Mouse (Mus musculus): ENCODE data around the gene Fhl2.
A peak's percentile ranks its signal among the peaks of the same experiment; 100 is the strongest.
"Not testable (repeated sequence)": the region's sequence is repeated elsewhere in the genome, so short reads cannot be mapped to it uniquely, and the experiment has no call there.

Gene Fhl2

DNA sequence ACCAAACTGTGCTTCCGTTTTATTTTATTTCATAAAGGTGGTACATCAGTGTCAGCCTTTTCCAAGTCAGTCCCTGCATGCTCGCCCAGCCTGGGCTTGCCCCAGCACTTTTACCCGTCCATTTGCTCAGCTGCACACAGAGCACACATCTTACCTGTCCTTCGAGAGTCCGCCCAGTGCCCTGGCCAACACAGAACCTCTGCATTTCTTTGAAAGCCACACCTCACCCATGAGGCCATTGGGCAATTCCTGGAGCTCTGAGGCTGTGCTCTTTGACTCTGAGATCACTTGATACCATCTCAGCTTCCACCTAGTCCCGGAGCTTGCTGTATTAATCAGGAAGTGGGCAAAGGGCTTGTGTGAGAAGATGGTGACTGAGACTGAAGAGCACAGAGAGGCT, 51.4 kb downstream of the Fhl2 start:
- no peak for DNase-seq

DNA sequence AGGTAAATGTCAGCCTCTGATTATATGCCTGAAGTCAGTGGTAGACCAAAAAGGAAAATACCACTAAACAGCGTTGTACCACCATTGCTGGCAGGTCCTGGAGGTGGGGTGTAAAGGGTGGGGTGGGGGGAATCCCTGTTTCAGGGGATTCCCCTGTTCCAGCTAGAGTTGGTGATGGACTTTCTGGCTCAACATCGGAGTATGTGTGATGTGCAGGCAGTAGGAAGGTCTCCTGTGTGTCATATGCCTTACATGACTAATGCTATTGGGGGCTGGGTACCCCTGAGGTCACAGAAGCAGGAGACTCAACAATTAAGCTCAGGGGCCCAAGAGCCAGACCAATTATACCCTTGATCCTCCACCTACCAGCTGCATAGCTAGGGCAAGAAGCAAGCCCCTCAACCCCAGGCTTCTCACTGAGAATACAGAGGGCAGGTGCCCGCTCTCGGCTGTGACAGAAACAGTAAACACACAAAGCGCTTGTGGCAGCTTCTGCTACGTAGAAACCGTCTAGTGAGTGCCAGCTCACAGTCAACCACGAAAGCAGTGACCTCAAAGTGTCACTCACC, 52.4 kb downstream of the Fhl2 start:
- peak; percentile 15 for DNase-seq

DNA sequence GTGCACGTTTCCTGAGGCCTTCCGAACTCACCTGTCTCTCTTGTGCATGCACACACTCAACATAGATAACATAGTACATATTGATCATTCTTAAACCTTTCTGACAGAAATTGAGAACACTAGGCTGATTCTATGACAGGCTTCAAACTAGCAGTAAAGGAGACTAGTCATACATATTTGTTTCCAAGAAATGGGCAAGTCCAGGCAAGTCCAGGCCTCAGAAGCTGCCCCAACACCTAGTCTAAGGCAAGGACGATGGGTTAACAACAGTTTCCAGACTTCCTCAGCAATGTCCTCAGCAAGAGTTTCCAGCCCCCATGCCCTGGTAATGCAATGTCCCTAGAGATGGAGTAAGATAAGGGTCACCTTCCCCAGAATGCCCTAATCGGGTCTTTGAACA, 53.0 kb downstream of the Fhl2 start:
- no peak for DNase-seq

DNA sequence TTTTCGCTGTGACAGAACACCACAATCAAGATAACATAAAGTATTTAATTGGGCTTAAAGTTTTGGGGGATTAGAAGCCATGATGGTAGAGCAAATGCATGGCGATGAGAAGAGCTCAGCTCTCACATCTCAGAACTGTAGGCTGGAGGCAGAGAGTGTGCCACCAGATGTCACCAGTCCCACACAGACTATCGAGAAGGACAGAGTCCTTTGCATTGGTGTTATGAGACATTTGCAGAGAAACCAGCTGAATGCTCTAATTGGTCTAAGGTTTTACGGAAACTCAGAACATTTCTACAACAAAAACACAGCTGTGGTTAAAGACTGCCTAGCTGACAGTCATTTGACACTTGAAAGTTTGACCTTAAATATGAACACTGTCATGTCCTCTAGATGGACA, 53.5 kb downstream of the Fhl2 start:
- DNase-seq: peak; percentile 15

DNA sequence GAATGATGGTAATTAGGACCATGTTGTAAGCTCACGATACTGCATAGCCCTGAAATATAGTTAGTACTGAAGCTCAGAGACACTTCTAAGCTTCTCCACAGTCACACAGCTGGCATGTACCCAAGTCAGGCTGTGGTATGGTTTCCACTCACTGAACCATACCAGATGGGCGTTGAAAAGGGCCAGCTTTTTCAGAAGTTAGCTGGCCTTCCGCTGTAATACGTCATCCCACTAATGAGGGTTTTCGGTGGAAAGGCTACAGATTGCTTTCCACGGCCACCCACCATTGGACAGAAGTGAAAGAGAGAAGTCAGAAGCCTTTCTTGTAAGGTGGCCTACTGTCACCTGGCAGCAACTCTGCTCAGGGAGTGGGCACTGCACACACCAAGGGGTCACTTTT, 53.9 kb downstream of the Fhl2 start:
- peak; percentile 18 for DNase-seq

DNA sequence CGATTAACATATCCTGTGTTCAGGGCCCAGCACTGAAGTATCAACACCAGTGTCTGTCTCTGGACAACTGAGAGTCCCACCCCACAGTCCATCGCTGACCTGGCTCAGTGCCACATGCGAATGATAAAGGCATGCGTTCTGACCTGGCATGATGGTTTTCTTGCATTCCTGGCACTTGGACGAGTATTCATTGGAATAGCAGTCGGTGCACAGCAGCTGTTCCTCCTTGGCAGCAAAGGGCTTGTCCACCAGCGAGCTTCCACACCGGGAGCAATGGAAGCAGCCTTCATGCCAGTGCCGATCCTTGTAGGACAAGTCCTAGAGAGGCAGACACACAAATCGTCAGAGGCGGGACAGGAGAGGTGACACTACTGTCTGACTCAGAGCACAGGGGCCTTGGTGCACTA, 55.2 kb downstream of the Fhl2 start:
- no peak for DNase-seq

DNA sequence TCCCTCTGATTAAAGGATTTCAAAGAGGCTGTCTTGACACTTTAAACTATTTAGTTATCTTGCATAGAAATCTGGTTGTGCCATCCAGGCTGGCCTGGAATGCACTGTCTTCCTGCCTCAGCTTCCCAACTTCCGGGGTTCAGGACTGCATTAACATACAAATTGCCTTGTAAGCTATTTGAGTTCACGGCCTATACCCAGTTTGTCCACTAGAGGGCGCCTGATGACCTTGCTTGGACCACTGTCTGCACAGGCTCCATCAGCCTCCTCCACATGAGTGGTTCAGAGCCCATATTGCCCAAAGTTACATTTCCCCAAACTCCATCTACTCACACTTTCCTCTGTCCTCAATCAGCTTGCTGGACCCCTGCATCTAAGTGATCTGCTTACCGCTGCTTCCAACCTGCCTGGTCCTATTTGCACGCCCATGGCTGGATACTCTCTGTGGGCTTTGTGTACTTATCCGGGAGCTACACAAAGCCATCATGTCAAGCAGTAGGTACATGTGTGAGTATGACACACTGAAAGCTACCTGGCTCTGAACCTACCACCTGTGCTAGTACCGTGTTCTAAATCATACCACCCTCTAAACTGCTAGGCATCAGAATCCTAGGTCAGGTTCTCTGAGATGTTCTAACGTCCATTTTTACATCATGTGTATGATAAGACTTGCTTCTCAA, 57.1 kb downstream of the Fhl2 start:
- peak; percentile 92 for DNase-seq

DNA sequence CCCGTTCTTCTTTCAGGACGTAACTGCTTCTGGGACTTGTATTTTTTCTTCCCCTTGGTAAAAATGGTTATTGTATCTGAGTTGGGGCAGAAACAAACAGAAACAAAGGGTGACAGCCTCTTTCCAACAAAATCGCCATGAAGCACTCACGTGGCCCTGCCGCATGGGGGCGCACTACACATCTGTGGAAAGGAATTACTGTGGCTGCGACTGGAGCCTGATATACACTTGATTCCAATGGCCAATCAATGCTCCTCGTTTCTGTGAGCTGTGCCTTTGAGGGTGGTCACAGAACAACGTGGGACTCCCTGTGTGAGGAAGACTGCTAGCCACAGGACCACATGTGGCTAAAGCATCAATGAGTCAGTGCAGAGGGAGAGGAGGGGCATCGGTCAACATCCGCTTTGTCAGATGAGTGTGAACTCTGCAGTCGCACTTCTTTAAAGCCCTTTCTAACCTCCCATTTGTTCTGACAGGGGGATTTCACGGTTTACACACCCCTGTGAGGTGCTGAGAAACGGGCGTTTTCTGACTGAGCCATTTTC, 58.4 kb downstream of the Fhl2 start:
- DNase-seq: no peak

DNA sequence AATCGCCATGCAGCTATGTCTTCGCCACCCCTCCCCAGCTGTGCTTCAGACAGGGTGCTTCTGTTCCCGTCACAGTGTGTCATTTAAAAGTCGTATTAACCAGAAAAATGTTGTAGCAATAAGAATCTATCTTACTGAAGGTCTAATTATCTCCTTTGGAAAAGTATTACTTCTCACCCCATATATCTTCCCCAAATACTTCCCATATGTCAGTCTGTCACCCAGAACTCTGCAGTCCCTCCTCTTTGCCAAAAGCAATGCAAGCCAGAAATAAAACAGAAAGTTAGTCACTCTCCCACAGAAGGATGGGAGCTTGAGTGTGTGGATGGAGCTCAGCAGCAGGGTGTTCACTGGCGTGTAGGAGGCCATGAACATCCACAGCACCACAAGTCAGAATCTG, 59.5 kb downstream of the Fhl2 start:
- no peak for DNase-seq

DNA sequence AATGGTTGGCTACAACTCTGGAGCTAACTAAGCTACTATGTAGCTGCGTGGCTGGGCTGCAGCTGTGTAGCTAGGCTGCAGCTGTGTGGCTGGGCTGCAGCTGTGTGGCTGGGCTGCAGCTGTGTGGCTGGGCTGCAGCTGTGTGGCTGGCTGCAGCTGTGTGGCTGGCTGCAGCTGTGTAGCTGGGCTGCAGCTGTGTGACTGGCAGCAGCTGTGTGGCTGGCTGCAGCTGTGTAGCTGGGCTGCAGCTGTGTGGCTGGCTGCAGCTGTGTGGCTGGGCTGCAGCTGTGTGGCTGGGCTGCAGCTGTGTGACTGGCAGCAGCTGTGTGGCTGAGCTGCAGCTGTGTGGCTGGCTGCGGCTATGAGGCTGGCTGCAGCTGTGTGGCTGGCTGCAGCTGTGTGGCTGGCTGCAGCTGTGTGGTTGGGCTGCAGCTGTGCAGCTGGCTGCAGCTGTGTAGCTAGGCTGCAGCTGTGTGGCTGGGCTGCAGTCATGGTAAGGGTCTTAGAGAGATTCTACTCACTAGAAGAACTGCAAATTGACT, 60.2 kb downstream of the Fhl2 start:
- DNase-seq: not testable (repeated sequence)

DNA sequence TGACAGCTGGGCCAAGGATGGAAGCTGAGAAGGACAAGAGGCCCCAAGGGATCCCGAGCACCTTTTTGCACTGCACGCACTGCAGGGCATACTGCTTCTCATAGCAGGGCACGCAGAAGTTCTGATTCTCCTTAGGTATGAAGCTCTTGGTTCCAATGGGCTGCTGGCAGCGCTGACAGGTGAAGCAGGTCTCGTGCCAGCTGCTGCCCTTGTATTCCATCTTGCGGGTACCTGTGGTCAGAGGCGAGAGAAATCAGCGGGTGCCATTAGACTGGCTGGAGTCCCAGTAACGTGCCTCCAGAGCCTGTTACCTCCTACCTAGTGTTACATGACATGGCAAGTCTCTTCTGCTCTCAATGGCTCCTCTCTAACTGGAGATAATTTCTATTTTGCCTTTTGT, 65.2 kb downstream of the Fhl2 start:
- DNase-seq: no peak

DNA sequence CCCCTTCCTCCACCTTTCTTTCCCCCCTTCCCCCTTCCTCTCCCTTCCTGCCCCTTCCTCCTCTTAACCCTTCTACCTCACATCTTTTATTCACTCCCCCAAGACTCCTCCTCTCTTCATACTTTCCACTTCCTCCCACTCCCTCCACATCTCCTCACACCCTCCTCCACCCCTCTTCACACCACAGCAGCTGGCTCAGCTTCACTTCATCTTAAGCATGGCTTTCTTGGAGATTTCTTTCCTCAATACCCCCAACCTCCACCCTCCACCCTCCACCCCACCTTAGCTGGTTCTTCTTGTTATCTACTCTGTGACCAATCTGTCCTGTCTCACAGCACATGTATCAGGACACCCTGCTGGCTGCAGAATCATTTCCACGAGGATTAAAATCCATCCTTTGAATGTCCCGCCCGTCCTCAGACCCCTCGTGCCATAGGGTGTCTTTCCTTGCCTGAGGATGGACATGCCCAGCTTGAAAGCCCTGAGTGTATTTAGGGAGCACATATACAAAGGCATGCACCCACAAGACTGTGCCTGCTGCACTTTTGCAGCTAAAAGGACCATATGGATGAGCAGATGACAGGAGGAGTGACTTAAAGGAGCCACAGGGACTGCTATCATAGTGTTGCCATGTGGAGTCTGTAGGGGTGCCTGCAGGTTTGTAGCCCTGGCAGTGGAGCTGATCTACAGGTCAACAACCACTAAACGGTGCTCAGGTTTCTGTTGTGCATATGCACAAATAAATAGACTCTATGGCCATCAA, 66.4 kb downstream of the Fhl2 start:
- no peak for DNase-seq

DNA sequence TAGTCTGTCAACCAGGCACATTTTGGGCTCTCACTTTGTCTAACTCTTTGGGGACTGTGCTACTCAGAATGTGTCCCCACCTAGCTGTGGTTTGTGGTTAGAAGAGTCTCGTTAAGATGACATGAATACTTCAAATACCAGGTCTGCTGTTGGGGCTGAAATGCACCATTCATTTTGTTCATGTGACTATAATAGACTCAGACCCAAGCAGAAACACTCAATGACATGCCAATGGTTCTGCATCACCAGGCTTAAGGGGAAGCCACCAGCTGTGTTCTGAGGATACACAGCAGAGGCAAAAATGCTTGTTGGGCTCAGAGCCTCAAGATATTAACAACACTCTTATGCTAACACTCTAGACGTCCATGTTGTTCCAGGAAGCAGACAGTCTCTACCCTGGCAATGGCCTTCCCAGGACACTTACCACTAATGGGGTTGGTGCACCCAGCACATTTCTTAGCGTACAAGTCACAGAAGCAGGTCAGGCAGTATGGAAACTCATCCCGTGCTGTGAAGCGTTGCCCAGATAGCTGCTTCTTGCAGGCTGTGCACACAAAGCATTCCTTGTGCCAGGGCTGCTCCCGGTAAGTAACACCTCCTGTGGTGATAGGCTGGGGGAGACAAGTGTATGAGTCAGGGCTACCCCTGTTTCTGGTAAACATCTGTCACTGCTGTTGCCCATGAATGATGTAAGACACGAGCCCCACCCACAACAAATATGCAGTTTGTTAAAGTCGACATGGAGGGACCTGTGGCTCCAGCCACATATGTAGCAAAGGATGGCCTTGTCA, 68.8 kb downstream of the Fhl2 start:
- no peak for DNase-seq

DNA sequence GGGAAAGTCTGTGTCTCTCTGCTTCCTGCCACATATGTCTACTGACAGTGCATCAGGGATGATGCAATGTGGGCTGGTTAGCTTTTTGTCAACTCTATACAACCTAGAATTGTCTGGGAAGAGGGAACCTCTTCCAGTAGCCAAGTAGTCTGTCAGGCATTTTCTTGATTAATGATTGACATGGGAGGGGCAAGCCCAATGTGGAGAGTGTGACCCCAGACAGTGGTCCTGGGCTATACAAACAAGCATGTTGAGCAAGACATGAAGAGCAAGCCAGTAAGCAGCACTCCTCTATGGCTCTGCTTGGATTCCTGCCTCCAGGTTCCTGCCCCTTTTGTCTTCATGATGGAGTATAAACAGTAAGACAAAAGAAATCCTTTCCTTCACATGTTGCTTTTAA, 69.6 kb downstream of the Fhl2 start:
- DNase-seq: no peak

DNA sequence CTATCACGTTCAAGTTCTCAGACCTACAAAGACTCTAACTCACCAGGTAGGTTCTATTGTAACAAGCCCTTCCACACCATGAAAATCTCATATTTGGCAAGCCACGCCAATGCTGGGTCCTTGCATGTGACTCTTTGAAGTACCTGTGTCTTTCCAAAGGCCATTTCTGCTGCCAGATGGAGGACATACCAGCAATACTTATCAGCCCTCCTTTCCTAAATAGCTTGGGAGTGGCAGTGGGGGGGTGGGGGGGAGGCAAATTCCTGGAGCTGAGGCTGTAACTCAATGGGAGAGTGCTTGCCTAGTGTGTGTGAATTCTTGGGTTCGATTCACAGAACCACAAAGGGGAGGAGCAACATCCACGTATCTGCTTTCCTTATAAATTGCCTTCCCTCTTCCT, 72.1 kb downstream of the Fhl2 start:
- no peak for DNase-seq

DNA sequence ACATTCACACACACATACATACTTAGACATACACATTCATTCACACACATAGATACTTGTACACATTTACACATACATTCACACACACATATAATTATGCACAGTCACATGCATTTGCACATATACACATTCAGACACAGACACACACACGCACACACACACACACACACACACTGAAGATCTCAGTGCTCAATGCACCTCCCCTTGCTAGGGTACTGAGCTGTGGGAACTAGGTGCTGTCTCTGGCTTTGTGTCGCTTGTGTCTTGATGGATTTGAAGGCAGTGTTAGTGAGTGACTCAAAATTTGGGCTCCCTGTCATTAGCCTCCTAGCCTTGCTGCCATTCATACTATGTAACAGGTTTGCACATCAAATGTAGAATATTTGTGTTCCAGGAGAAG, 74.2 kb downstream of the Fhl2 start:
- no peak for DNase-seq

DNA sequence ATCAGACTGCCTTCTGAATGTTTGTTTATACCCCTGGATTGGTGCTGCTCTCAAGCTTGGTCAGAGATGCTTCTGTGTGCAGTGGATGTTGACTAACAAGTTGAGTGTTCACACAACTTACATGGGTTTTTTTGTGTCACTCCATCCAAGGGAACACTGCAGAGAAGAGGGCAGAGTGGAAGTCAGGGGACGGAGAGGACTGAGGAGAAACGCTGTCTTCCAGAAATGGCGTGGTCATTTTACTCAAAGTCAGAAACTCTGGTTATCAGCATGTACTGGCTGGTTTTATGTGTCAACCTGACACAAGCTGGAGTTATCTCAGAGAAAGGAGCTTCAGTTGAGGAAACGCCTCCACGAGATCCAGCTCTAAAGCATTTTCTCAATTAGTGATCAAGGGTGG, 75.8 kb downstream of the Fhl2 start:
- DNase-seq: no peak

DNA sequence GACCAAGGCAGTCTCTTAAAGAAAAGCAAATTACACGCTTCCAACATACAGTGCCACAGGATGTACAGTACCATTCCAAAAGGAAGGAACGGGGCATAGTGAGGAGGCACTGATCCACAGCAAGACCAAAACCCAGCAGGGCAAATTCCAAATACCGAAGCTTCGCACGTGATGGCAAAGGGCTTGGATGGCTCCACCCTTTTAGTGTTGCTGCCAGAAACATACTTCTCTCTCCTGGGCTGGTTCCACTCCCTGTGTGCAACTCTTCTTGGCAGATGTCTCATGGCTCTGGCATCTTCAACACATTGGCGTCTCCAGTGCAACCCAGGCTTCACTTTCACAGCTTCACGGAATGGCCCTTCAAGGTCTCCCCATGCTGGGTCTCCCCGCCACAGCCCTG, 79.3 kb downstream of the Fhl2 start:
- DNase-seq: no peak

DNA sequence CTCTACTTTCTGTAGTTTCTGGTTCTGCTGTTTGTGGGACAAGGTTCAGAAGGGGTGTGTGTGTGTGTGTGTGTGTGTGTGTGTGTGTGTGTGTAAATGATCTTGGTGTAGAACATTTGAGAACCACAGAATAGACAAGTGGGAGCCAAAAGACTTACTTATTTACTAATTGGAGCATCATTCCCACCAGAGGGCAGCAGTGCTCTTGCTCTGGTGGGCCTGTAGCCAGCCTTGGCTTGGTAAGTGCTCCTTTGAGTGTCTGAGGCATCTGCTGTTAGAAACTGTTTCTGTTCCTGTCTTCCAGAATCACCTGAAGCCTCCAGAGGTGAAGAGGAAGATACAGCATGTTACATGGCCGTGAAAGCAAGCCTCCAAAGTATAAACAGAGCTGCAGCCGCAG, 83.9 kb downstream of the Fhl2 start:
- peak; percentile 63 for DNase-seq

DNA sequence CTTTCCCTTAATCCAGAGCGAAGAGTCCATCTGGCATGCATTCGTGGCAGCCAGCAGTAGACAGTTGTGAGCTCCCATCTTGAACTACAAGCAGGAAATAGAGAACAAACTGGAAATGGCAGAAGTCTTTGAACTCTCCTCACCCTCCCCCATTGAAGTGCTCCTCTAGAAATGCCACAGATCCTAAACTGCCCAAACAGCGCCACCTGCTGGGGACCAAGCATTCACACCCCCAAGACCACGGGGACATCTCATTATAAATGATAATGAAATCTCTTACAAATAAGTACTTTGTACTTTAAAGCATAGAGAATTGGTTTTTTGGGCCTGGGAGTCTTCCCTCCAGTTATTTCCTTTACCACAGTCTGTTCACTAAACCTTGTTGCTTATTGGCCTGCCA, 86.2 kb downstream of the Fhl2 start:
- DNase-seq: peak; percentile 65

DNA sequence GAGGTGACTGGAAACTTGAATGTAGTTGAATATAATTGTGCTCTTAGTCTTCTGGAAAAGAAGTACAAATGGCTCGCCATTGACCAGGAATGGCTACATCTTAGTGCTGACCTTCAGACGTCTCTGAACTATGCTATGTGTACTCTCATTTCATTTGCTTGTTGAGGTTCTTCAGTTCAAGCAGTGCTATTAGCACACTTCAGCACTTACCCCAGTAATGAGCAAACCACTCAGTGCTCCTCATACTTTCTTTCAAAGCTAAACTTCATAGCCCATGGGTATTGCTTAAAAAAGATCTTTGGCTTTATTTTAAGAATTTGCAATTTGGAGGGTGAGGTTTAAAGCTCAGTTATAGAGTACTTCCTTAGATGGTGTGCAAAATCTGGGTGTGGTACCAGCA, 88.1 kb downstream of the Fhl2 start:
- no peak for DNase-seq

DNA sequence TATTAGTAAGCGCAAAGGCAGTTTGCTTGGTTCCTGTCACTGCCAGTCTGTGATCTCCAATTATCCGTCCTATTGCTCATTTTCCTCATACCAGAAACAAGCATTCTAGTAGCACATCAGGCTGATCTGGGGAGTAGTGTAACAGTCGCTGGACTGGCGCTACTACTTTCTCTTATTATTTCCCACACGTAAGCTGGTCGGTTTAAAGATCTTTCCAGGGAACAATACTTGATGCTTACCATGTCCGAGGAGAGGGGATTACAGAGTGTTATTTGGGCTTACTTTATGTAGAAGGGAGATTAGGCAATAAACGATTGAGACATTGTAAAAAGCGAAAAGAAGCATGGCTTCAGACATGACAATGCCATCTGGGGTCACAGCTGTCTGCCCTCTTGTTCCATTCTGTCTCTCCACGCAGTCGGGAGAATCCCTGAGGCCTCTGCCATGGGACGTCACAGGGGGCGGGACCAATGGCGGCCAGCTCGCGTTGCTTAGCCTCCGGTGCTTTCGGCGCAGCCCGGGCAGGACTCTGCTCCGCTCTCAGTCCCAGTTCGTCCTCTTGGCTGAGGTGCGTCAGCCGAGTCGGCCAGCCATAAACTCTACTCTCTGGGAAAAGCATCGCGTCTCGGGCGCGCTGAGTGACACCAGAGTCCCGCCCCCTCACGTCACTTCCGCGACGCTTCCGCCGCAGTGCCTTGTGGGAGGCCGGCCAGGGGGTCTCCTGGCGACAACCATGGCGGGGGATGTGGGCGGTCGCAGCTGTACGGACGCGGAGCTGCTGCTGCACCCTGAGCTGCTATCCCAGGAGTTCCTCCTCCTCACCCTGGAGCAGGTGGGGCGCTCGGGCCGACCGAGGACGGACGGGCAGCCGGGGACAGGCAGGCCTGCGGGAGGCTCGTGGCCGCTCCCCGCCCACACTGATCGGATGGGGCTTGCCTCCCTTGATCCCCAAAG, 98.5 kb downstream of the Fhl2 start, which contains the start of the genes Tgfbrap1 and AI597479:
Gene Tgfbrap1, minus strand, starts transcription at position 607 of the 954 bp plus-strand sequence.
Gene AI597479, plus strand, starts transcription at position 680 of the 954 bp plus-strand sequence.
- DNase-seq: peak; percentile 97
